Mouse (Mus musculus) neutrophil, adult 5-6 weeks (primary cell): ENCODE data around the gene BC004004. TPM values are rescaled to one million over a fixed set of nuclear protein-coding genes. Genes with fewer than 3 reads are reported as not detected.
A peak's percentile ranks its signal among the peaks of the same experiment; 100 is the strongest.
"Not testable (repeated sequence)": the region's sequence is repeated elsewhere in the genome, so short reads cannot be mapped to it uniquely, and the experiment has no call there.

Experiments
- ATAC-seq: fragments of 151-379, 151-347 bp; 2 replicates; pipeline ENCODE4 v1.8.0; 2017; ENCODE audit warnings: mild to moderate bottlenecking, moderate TSS enrichment; ENCODE audit not compliant: insufficient number of reproducible peaks, poor library complexity, low FRiP score, severe bottlenecking; ENCODE audit errors: extremely low read depth
- total RNA-seq: library from RNA; stranded (forward); fragments of 200-1000 nt; gene quantifications from 2 replicates; pipeline ENCODE4 v1.2.3, GENCODE M21; 2017

Gene BC004004
- total RNA-seq, 1 experiment from 2014 or later: 65.4 TPM

DNA sequence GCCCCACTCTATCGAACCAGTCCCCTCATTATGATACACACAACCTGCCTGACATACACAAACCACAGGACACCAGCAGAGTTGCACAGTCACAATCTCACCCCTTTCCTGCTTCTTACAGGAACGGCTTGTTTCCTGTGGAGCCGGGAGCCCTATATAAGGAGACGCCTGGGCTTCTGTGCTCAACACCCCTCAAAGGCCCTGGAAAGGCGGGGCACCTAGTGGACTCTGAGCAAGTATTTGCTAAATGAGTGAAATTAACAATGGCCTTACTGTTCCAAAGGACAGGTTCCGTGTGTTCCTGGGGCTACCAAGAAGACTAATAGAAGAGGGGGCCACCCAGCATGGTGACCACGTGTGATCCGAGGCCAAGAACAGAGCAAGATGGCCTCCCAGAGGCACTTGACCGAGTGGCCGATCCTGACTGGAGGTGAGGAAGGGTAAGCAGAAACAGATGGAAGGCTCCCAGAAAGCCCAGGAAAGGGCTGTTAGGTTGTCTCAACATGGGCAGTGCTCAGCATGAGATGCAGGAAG, 10.5 kb upstream of the BC004004 start:
- no peak for ATAC-seq

DNA sequence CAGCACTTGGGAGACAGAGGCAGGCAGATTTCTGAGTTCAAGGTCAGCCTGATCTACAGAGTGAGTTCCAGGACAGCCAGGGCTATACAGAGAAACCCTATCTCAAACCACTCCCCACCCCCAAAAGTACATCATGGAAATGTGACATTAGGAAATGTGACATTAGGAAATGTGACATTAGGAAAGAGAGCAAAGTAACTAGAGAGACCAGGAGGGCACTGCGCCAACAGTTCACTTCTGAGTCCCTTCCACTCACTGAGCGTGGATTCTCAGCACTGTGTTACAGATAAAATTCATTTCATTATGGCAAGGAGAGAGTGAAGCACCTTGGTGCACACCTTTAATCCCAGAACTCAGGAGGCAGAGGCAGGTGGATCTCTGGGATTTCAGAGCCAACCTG, 9.7 kb upstream of the BC004004 start:
- no peak for ATAC-seq

DNA sequence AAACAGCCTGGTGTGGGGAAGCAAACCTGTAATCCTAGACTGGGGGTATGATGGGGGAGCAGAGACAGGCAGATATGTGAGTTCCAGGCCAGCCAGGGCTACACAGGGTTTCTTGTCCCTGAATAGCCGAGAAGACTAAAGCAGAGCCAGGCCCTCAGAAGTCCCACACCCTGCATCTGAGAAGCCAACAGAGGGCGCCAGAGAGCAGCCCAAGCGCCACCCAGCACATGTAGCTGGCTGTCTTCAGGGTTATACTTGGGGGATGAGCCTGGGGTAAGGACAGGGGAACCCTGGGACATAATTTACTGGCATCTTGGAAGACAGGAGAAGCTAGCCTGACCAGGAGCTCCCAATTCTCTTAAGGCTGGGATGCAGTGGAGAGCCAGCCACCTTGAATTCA, 9.1 kb upstream of the BC004004 start:
- peak; percentile 80 for ATAC-seq

DNA sequence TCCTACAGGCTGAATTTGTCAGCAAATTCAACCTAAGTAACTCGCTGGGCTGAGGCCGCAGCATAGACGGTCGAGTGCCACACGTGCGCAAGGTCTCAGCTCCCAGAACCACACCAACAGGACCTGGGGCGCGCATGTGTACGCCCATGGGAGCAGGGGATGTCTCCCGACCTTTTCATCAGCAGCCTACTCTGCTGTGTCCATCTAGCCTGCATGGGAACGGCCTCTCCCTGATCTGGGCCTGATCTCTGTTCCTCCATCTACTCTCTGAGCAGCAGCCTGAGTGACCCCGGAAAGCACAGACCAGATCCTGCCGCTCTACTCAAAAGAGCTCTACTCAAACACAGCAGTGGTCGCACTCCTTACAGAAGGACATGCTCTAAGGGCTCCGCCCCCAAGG, 8.1 kb upstream of the BC004004 start:
- ATAC-seq: no peak

DNA sequence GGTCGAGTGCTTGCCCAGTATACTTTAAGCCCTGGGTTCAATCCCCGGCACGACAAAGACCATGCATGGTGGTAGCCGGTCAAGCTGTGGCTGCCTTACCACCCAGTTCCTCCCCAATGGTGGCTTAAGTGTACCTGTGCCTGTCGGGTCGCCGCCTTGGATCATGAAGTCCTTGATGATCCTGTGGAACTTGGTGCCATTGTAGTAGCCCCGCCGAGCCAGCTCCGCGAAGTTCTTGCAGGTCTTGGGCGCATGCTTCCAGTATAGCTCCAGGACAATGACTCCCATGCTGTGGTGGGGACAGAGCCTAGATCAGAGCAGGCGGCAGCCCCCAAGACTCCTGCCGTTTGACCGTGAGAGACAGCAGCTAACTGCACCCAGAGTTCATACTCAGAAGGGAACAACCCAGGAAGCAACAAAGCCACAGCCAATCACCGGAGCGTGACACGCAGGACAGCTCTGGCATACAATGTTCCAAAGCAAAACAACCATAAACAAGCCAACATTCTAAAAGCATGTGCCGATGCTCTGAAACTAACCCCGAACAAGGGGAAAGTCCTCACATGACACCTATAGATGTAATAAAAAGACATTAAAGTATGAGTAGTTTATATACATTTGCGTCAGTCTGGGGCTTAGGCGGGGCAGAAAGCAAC, 6.9 kb upstream of the BC004004 start:
- no peak for ATAC-seq

DNA sequence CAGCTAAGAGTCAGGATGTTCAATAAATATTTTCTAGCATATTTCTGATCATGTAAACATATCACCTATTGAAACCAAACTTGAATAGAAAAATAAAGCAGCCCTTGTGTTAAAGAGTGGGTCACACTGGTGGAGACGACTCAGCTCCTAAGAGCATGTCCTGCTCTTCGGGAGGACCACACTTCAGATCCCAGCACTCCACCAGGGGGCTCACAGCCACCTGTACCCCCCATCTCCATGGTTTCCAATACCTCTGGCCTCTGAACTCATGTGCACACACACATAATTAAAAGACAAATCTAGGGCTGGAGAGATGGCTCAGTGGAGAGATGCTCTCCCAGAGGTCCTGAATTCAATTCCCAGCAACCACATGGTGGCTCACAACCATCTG, 6.3 kb upstream of the BC004004 start:
- no peak for ATAC-seq

DNA sequence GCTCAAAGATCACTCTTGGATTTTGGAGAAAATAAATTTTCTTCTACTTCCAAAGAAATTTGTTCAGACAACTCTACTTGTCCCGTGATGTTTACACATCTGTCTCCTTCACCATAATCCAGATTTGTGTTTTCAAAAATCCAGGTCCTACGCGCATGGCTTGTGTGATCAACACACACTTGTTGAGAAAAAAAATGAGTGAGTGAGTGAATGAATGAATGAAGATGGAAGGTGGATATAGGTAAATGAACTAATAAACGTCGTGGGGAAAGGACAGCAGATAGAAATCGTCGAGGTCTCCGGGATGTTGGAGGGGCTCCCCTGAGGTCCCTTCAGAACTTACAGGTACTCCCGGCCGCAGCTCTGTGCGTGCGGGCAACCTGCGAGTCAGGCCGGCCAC, 5.2 kb upstream of the BC004004 start:
- no peak for ATAC-seq

DNA sequence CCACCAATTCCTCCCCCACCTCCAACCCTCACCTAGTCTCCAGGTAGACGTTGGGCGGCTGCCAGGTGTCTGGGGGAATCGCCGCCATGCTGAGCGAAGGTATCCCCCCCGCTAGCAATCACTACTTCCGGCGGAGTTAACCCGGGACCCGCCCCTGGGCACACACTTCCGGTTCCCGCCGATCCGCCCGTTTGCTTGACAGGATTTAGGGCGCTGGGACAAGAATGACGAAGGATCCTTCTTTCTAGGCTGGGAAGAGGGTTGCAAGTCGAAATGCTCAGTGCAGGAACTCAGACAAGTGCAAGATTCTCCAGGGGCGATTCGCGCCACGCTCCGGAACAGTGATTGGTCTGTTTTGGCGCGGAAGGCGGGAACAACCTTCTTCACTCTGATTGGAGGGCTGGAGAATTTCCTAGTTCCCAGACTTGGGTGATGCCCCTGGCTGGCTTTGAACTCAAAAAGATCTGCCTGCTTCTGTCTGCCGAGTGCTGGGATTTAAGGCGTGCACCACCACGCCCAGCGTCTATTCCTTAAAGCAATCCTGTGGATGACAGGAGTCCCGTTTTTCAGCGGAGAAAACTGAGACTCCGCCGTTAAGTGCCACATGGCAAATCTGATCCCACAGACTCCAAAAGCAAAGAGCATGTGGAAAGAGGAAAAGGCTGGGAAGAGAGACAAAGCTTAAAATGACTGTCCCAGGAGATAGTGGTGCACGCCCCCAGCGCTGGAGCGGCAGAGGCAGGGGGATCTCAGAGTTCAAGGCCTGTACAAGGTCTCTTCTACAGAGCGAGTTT, 4.6 kb upstream of the BC004004 start, which contains the start of gene Ppil1:
TSS of gene Ppil1 (minus strand) at position 347 of the 794 bp plus-strand sequence.
- ATAC-seq: peak; percentile 52

DNA sequence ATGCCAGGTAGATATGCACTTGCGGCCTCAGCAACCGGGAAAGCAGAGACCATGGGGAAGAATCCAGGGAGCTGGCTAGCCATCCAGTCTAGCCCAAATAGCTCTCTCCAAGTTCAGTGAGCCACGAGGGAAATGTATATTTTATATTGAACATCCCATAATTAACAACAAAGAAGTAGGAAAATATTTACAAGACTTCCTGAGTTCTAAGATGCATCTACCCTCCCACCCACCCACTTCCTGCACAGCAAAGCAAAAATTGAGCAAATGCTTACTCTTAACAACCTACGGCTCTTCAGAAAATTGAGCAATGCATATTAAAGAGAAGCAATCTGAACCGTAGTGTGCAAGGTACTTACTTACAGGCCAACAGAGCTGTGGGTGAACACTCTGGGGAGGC, 3.8 kb upstream of the BC004004 start:
- ATAC-seq: no peak

DNA sequence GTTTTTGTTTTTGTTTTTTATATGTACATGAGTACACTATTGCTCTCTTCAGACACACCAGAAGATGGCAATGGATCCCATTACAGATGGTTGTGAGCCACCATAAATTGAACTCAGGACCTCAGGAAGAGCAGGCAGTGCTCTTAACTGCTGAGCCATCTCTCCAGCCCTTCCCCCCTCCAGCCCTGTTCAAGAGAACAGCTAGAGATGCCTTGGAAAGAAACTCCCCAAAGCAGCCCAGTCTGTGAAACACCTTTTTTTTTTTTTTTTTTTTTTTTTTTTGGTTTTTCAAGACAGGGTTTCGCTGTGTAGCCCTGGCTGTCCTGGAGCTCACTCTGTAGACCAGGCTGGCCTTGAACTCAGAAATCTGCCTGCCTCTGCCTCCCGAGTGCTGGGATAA, 1.5 kb upstream of the BC004004 start:
- not testable (repeated sequence) for ATAC-seq

DNA sequence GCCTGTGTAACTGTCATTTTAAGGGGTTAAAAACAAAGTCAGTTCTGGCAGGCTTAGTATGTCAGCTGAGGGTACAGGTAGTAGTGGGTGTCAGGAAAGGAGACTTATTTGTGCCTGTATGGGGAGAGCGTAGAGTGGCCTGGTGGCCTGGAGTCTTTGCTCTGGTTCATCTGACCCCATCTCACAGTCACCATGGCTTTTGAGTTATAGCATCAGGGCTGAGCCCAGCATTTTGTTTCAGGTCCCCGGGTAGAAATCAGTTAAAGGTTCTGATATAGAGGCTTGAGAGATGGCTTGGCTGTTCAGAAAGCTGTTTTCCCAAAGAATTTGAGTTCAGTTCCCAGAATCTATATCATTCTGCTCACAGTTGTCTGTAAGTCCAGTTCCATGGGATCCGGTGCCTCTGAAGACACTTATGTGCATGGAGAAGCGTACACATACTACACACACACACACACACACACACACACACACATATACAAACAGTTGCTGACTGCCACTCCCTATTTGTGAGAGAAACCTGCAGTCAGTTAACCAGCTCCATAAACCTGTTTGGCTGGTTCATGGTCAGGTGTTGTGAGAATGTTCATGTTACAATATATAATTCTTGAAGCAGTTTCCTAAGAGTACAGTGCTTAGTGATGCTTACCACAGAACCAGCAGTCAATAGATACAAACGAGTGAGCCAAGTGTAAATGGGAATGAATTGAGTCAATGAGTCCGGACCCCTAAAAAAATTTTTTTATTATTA, 482 bp upstream of the BC004004 start:
- ATAC-seq: no peak

DNA sequence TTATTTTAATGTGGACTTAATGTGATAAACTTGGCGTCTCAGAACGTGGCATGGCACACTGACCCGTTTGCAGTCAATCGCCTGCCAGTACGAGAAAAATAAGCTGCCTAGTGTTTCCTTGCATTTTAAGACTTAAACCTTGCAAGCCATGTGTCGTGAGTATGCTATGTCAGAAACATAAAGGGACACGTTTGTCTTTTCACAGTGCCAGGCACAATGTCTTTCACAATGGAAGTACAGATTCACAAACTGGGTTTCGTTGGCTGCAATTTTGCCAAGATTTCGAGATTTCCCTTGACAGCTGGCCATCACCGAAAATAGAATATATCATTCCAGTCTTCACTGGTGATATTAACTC, 740 bp downstream of the BC004004 start:
- ATAC-seq: no peak

DNA sequence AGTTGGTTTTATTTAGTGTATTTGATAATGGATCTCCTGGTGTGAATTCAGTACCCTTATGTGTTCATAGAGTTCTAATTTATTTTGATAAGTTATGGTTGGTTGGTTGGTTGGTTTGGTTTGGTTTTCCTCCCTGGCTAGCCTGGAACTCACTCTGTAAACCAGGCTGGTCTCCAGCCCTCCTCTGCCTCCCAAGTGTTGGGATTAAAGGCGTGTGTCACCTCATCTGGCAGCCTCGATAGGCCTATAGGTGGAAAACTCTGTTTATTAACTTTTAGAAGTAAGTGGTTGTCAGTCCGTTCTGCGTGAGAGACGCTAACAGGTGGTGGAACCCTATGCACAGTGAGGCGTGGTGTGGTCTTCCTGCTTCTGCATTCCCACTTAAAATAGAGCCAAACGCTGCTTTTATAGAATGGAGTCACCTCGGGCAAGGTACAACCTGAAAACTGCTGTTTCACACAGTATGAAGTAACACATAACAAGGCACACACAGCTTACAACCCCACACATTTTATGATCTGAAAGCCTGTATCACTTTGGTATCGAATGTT, 1.6 kb downstream of the BC004004 start:
- ATAC-seq: no peak

DNA sequence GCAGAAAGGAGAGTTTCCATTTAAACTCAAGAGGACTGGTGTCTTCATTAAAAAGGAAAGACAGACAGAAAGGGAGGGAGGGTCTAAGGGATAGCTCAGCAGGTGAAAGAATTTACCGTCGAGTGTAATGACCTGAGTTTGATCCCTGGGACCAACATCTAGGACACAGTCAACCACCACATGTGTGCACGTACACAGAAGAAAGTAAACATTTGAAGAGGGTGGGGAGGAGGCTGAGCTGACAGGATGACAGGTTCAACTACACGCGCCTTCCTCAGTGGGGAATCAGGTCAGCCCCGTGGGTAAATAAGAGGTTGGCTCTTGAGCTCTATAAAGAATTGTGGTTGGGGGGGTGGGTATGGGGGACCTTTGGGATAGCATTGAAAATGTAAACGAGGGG, 4.6 kb downstream of the BC004004 start:
- no peak for ATAC-seq

DNA sequence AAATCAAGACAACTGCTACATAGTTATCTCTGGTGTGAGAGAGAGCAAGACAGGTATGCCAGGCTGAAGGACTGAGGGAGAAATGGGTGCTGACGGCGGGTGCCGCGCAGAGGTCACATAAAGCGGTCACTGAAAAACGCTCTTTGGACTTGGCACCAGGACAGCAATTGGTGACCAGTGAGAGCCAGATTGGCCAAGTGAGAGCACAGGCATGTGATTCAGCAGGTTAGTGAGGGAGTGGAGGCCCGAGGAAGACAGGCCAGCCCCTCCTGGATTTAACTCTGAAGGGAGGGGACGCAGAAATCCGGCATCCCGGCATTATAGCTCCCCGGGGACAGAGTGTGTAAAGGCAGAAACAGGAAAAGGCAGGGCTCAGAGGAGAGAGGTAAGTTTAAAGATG, 5.3 kb downstream of the BC004004 start:
- ATAC-seq: no peak

DNA sequence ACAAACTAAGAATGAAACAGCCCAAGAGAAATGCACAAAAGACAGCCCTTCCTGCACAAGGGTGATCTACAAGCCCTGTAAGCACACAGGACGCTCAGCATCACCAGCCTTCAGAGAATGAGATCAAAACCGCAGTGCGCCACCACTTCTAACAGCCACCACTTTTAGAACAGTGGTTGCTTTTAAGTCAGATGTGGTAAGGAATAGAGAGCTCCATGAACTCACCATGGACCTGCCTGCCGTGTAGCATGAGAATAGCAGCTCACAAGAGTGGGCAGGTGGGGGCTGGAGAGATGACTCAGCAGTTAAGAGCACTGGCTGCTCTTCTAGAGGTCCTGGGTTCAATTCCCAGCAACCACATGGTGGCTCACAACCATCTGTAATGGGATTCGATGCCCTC, 11.8 kb downstream of the BC004004 start:
- 0 out of 2 replicates have a peak, but pooled peaks have one; percentile 26 for ATAC-seq

DNA sequence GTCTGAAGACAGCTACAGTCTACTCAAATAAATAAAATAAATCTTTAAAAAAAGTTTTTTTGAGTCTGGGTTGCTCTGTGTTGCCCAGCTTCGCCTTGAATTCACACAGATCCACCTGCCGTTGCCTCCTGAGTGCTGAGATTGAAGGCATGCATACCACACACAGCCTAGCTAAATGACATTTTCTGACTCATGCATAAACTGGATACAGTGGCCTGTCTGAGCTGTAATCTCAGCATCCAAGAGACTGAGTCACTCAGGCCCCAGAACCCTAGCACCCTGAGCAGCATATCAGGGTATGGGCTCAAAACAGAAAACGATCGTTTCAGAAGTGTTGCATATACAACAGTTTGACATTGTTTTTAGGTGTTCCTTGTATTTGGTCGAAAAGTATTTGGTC, 13.0 kb downstream of the BC004004 start:
- no peak for ATAC-seq

DNA sequence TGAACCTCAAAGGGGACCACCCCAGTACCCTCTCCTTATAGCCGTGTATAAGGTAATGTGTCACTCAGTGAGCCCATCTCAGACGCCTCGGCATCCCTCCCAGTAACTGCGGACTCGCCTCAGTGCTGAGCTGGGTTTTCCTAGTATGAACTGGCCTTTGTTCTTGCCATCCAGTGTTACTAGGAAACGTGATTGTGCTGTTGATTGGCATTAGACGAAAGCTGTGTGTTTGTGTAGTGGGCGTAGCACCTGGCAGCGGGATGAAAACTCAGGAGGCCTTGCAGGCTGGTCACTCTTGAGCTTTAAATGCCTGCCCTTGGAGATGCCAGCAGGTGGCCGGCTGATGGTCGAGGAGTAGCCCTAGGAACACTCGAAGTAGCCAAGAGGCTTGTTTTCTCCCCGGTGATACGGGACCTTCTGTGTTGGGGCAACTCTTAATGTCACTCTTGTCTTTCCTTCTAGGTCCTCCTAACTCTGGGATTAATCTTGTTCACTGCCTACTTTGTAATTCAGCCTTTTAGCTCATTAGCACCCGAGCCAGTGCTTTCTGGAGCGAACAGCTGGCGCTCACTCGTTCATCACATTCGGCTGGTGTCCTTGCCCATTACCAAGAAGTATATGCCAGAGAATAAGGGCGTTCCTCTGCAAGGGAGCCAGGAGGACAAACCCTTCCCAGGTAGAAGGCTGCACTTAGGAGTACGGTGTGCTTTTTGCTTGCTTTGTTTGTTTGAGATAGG, 13.8 kb downstream of the BC004004 start:
- ATAC-seq: no peak

DNA sequence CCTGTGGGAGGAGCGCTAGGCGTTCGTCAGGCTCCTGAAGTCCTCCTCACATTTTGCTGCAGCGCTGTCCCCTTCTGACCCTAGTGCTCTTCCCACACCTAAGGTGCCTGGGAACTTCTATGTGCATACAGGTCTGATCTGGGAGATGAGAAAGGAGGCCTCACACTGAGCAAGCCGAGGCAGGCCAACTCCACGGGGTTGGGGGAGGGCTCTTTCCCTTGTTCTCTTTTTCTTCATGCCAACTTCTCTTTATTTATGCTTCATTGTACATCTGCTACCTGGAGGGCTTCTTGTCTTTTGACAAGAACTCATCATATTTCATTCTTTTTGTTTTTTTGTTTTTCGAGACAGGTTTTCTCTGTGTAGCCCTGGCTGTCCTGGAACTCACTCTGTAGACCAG, 23.2 kb downstream of the BC004004 start:
- ATAC-seq: no peak
